Mouse (Mus musculus): ENCODE measurements around the gene Atp6v1e1.
"Not testable (repeated sequence)": the region's sequence is repeated elsewhere in the genome, so short reads cannot be mapped to it uniquely, and the experiment has no call there.

The Atp6v1e1 gene

GRCm38 (mm10) chr6:120820144-120820543 is 2.4 kb downstream of the Atp6v1e1 start:
- DNase-seq (ENCODE audit: low spot score), result no peak

- DNase-seq (ENCODE audit: low spot score), result no peak
Observed at GRCm38 (mm10) chr6:120819294-120819693, 3.3 kb downstream of the Atp6v1e1 start.

GRCm38 (mm10) chr6:120811999-120812398 is 10.6 kb downstream of the Atp6v1e1 start:
- not testable (repeated sequence) for DNase-seq (ENCODE audit: low spot score)

GRCm38 (mm10) chr6:120807738-120808081 is 14.9 kb downstream of the Atp6v1e1 start:
- no peak for DNase-seq (ENCODE audit: low spot score)

- DNase-seq (ENCODE audit: low spot score), result no peak
Observed at GRCm38 (mm10) chr6:120806999-120807737, 15.4 kb downstream of the Atp6v1e1 start.

- no peak for DNase-seq (ENCODE audit: low spot score)
Observed at GRCm38 (mm10) chr6:120799581-120800041, 23.0 kb downstream of the Atp6v1e1 start.

GRCm38 (mm10) chr6:120798905-120799304 is 23.7 kb downstream of the Atp6v1e1 start:
- no peak for DNase-seq (ENCODE audit: low spot score)

GRCm38 (mm10) chr6:120798019-120798418 is 24.6 kb downstream of the Atp6v1e1 start:
- DNase-seq (ENCODE audit: low spot score), result no peak

- no peak for DNase-seq (ENCODE audit: low spot score)
Observed at GRCm38 (mm10) chr6:120796111-120796510, 26.5 kb downstream of the Atp6v1e1 start.

- DNase-seq (ENCODE audit: low spot score), result no peak
Observed at GRCm38 (mm10) chr6:120795422-120796086, 27.0 kb downstream of the Atp6v1e1 start.

- DNase-seq (ENCODE audit: low spot score), result peak; percentile 18
Observed at GRCm38 (mm10) chr6:120792947-120793346, 29.6 kb downstream of the Atp6v1e1 start.

- DNase-seq (ENCODE audit: low spot score), result no peak
Observed at GRCm38 (mm10) chr6:120790717-120791116, 31.9 kb downstream of the Atp6v1e1 start.

- DNase-seq (ENCODE audit: low spot score), result no peak
Observed at GRCm38 (mm10) chr6:120790153-120790552, 32.4 kb downstream of the Atp6v1e1 start.

GRCm38 (mm10) chr6:120788904-120789303 is 33.7 kb downstream of the Atp6v1e1 start:
- DNase-seq (ENCODE audit: low spot score), result peak; percentile 43

GRCm38 (mm10) chr6:120788068-120788607 is 34.5 kb downstream of the Atp6v1e1 start:
- no peak for DNase-seq (ENCODE audit: low spot score)

- no peak for DNase-seq (ENCODE audit: low spot score)
Observed at GRCm38 (mm10) chr6:120784351-120784750, 38.2 kb downstream of the Atp6v1e1 start.

- no peak for DNase-seq (ENCODE audit: low spot score)
Observed at GRCm38 (mm10) chr6:120782948-120783347, 39.6 kb downstream of the Atp6v1e1 start.

- no peak for DNase-seq (ENCODE audit: low spot score)
Observed at GRCm38 (mm10) chr6:120778226-120778625, 44.4 kb downstream of the Atp6v1e1 start.

- no peak for DNase-seq (ENCODE audit: low spot score)
Observed at GRCm38 (mm10) chr6:120777533-120777932, 45.1 kb downstream of the Atp6v1e1 start.

GRCm38 (mm10) chr6:120776286-120776685 is 46.3 kb downstream of the Atp6v1e1 start:
- no peak for DNase-seq (ENCODE audit: low spot score)

GRCm38 (mm10) chr6:120773763-120774162 is 48.8 kb downstream of the Atp6v1e1 start:
- DNase-seq (ENCODE audit: low spot score), result no peak

- DNase-seq (ENCODE audit: low spot score), result no peak
Observed at GRCm38 (mm10) chr6:120773149-120773628, 49.4 kb downstream of the Atp6v1e1 start, which contains the start of gene Slc25a18. TSS of gene Slc25a18 (plus strand) at chr6:120773578.

- no peak for DNase-seq (ENCODE audit: low spot score)
Observed at GRCm38 (mm10) chr6:120772025-120772424, 50.6 kb downstream of the Atp6v1e1 start.
